Mouse (Mus musculus) kidney, adult 2 months (tissue): Measurements from ENCODE around the gene Fam221a. TPM values are rescaled to one million over a fixed set of nuclear protein-coding genes. Genes with fewer than 3 reads are reported as not detected.

Source experiments
- DNase-seq: peaks from one replicate; pipeline ENCODE4 v3.0.0; 2021
- H3K27ac ChIP-seq: fragments of 200-500 bp; 2 replicates; pipeline ENCODE4 v1.5.1; 2012; ENCODE audit warnings: low read depth, low read length, control low read depth, inconsistent platforms; ENCODE audit not compliant: insufficient read depth
- H3K27me3 ChIP-seq: fragments of 200-500 bp; replicated peaks from 2 replicates; pipeline ENCODE4 v1.6.1; 2012; ENCODE audit warnings: mild to moderate bottlenecking, moderate library complexity, low read length, inconsistent platforms; ENCODE audit not compliant: control insufficient read depth, insufficient read depth
- H3K36me3 ChIP-seq: fragments of 200-500 bp; 2 replicates; pipeline ENCODE4 v1.6.1; 2012; ENCODE audit warnings: mild to moderate bottlenecking, moderate library complexity, low read length, inconsistent platforms; ENCODE audit not compliant: control insufficient read depth, insufficient read depth
- H3K4me1 ChIP-seq: fragments of 200-500 bp; 2 replicates; pipeline ENCODE4 v1.6.1; 2011; ENCODE audit warnings: low read length; ENCODE audit not compliant: control insufficient read depth, insufficient read depth
- H3K4me3 ChIP-seq: fragments of 200-500 bp; 2 replicates; pipeline ENCODE4 v1.5.1; 2011; ENCODE audit warnings: mild to moderate bottlenecking, low read depth, low read length, control low read depth; ENCODE audit not compliant: insufficient read depth
- CTCF ChIP-seq: fragments of 200-500 bp; conservative IDR thresholded peaks from 2 replicates; pipeline ENCODE4 v1.5.1; 2011; ENCODE audit warnings: low read depth, mild to moderate bottlenecking, control low read depth, low read length, moderate library complexity, mixed read lengths; ENCODE audit not compliant: insufficient read depth, insufficient read length
- POLR2A ChIP-seq: fragments of 200-500 bp; IDR thresholded peaks from one replicate; pipeline ENCODE4 v1.6.1; 2011; ENCODE audit warnings: low read depth, low read length, control low read depth
- WGBS: fragments of 180-500 bp; shearing (Covaris S2); methylation state at CpG from one replicate; pipeline ENCODE4 v1.1.7; 2018; 5-methylcytosine and 5-hydroxymethylcytosine counted together
- polyA plus RNA-seq: library from polyadenylated mRNA; depleted of rRNA; stranded (reverse); fragments of >200 nt; gene quantifications from 2 replicates; pipeline ENCODE4 v1.2.3, GENCODE M21; 2012; rRNA removed

Gene Fam221a
- polyA plus RNA-seq, 1 experiment, result 2.3 TPM

DNA sequence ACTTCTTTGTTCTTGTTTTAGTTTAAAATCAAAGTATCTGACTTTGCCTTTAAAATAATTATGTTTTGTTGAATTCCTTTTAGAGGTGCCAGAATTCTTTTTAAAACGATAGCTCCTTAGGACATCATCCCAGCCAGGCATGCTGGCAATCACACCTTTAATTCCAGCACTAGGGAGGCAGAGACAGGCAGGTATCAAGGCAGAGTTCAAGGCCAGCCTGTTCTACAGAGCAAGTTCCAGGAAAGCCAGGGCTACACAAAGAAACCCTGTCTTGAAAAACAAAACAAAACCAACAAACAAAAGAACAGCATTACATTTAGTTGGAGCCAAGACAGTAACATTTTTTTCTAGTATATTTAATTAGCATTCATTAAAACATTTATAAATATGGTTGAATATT lies 48.4 kb downstream of the Fam221a start:
- H3K4me3 ChIP-seq, result no peak overlapping the region
- 93% methylated on average over 1 of the region's 1 CpGs for WGBS
- peaks cover 2% of the 10 kb centered on the region; the same call in 1 of the 2 replicates for H3K4me1 ChIP-seq
- H3K27me3 ChIP-seq, result no peaks in the 10 kb centered on the region
- no peak overlapping the region for H3K27ac ChIP-seq
- no peak for DNase-seq
- H3K36me3 ChIP-seq, result no peaks in the 10 kb centered on the region
- TF ChIP-seq POLR2A (no peak), CTCF (no peak)

DNA sequence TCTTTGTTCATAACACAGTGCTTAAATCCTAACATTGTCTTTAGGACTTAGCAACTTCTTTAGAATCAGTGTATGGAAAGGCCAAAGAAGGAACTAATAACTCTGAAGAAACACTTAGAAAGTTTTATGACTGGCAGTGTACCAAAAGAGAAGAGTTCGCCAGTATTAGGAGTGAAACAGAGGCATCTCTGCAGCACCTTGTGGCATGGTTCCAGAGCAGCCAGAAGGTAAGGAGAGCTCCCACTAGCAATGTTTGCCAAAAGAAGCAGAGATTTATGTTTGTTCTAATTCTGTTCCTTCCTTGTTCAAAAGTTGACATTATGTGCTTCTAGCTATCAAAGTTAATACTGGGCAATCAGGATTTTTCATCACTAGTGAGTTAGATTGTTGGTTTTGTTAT lies 69.8 kb downstream of the Fam221a start:
- Histone ChIP-seq H3K27me3 (no peaks in the 10 kb centered on the region), H3K4me1 (no peaks in the 10 kb centered on the region), H3K4me3 (no peak overlapping the region), H3K36me3 (no peaks in the 10 kb centered on the region), H3K27ac (no peak overlapping the region)
- WGBS, result 51% methylated on average over 1 of the region's 1 CpGs
- no peak for DNase-seq
- TF ChIP-seq CTCF, result no peak
- TF ChIP-seq POLR2A, result no peak

Other genes starting within 250 kb of the Fam221a start
- 0.03 and 0.04 TPM in 2 replicates for gene Igf2bp3, start 152.8 kb upstream of the Fam221a start, polyA plus RNA-seq
- 18.4 and 22.7 TPM in 2 replicates for gene Tra2a, start 103.7 kb upstream of the Fam221a start, polyA plus RNA-seq
- 4.0 and 4.5 TPM in 2 replicates for gene Ccdc126, start 48.5 kb upstream of the Fam221a start, polyA plus RNA-seq
- not detected in 2 replicates for gene Stk31, start 27.9 kb downstream of the Fam221a start, polyA plus RNA-seq